Mouse (Mus musculus): ENCODE data around the gene Cyp4f39.
A peak's percentile ranks its signal among the peaks of the same experiment; 100 is the strongest.

Gene Cyp4f39

DNA sequence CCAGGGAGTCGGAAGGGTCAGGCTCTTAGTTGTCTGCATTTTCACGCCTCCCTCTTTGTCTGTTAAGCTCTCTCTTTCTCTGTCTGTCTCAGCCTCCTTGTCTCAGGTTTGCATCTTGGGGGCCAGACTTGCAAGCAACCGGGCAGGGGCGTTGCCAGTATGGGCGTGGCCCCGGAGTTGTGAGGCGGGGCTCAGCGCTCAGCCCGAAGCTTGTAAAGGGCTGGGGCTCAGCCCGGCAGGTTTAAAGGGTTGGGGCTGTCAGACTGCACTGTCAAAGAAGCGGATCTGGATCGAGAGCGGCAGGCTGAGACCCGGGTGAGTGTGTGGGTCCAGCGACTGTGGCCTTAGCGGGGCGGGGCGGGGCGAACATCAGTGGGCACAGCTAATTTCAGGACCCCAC lies at the start of gene Cyp4f39:
Gene Cyp4f39, plus strand, starts transcription at position 242 of the 400 bp plus-strand sequence.
- DNase-seq (ENCODE audit: low spot score in 2 of 2): no peak

DNA sequence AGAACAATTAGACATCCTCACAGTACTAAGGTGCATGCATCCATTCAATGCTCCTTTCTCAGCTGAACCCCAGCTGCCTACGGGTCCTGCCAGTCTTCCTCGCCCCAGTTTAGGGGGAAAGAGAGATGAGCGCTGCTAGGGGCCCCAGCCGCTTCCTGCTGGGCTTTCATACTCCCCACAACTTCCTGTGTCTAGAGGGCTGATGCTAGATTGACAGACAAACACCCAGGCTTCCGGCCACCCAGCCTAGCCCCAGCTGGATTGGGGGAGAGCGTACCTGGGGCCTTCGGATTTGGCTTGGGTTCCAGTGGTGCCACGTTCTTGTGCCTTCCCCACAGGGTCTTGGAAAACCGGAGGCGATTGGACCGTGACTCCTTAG lies 49.8 kb upstream of the Cyp4f39 start:
- peak; percentile 76 for DNase-seq (ENCODE audit: low spot score in 2 of 2)

DNA sequence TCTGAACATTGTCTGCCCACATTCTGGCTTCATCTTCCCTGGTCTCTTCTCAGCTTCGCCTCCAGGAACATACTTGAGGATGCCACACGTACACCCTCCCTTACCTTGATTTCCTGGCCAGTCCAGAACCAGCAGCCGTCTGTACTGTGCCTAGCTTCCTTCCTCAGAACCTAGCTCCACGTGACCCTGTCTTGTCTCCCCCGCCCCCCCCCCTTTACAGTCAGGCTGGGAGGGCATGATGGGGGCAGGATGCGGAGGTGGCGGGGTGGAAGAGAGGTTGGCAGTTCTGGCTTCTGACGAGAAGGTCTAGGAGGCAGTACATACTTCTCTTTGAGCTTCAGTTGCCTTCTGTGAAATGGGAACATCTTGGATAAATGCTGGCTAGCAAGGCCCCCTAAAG lies 49.1 kb upstream of the Cyp4f39 start, which contains the start of gene Rasal3:
Gene Rasal3, minus strand, starts transcription at position 167 of the 400 bp plus-strand sequence.
- peak; percentile 62 to 67 for DNase-seq (ENCODE audit: low spot score in 2 of 2)

DNA sequence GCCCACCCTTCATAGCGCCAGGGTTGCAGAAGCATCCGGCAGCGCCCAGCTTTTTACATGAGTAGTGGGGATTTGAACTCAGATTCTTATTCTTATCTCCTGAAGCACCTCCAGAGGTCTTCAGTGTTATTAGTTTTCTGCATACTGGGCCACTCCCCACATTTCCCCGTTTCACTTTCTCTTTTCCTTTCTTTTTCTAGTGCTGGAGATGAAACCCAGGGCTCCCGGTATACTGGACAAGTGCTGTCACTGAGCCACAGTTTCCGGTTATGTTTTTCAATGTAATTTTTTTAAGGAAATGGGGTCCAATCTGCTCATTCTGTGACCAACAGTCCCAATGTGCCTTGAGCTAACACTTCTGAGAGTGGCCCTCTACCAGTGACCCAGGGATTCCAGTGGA lies 40.6 kb upstream of the Cyp4f39 start:
- DNase-seq (ENCODE audit: low spot score in 2 of 2): no peak

DNA sequence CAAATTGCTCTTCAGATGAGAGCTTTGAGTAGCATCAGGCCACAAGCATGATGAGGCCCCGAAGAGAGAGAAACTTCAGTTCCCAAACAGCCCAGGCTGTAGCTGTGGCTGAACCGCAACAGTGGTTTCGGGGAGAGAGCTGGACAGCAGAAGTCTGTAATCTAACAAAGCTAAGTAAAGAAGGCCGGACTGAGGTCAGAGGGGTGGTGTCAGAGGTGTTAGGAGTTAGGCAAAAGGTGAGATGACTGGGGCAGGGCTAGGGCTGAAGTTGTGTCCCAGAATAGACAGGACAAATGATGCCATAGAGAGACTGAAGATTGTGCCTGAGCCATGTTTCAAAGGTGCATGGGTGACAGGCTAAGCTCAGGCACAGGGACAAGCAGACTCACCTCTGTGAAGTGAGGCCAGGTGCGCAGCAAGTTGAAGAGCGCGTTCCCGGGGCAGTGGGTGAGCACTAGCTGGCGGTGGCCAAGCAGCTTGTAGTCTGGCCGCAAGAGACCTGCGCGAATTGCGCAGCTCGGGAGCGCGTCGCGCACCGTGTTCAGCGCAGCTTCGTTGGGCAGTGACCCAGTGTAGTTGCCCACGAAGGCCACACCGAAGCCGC lies 37.0 kb upstream of the Cyp4f39 start:
- peak; percentile 32 to 59 for DNase-seq (ENCODE audit: low spot score in 2 of 2)

DNA sequence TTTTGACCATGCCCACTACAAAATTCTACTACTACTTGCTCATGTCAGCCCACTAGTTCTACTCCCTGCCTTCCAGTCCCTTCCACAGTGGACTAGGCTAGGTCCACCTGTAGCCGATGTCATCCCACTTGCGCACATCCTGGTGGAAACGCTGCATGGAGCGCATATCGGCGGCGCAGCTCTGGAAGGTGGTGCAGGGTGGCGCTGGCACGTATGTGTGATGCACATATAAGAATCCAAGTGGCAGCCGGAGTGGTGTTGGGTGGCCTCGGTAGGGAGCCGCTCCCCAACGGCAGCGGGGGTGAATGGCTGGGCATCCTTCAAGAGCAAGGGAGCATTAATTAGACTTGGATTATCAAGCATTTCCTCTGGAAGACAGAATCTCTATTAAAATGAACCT lies 35.8 kb upstream of the Cyp4f39 start:
- no peak for DNase-seq (ENCODE audit: low spot score in 2 of 2)

DNA sequence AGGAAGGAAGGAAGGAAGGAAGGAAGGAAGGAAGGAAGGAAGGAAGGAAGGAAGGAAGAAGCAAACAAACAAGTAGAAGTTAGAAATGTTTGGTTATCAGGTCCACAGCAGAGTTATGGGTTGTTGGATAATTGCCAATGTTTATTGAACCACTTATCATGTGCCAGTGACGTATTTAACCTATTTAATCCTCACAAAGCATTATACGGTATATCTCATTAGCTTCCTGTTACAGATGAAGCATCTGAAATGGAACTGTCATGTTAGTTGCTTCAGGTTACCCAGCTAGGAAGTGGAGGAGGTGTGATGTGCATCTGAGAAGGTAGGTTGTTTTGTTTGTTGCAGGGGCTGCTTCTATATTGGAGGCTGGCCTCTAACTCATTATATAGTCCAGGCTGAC lies 32.5 kb upstream of the Cyp4f39 start:
- DNase-seq (ENCODE audit: low spot score in 2 of 2): no peak

DNA sequence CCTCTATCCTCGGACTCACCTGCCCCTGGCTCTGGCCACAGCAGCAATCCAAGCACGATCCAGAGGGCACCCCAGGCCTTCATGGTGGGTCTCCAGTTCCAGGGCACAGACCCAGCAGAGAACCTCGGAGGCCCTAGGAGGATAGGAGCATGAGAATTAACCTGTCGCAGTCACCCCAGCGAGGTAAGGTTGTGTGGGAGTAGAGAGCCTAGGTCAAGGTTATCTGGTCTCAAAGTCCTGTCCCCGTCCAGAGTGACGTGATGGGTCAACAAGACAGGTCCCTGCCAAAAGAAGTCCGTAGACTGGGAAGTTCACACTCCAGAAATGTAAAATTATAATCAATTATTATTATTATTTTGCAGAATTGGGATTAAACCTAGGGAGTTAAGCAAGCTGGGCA lies 31.7 kb upstream of the Cyp4f39 start:
- no peak for DNase-seq (ENCODE audit: low spot score in 2 of 2)

DNA sequence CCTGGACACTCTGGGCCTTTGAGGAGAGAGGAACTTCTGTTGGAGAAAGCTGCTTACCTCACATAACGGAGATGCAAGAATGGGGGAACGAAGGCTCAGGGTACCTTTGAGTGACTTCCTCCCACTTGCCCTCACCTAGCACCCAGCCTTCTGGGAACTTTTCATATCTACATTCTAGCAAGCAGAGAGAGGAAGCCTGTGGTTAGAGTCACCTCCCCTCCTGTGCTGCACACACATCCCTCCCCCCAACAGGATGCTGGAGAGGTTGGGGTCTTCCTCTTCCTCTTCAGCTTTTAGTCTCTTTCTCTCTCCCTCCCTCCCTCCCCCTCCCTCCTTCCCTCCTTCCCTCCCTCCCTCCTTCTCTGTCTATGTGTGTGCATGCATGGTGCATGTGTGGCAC lies 28.5 kb upstream of the Cyp4f39 start, which contains the start of gene Pglyrp2:
Gene Pglyrp2, minus strand, starts transcription at position 134 of the 400 bp plus-strand sequence.
- peak; percentile 34 to 47 for DNase-seq (ENCODE audit: low spot score in 2 of 2)

DNA sequence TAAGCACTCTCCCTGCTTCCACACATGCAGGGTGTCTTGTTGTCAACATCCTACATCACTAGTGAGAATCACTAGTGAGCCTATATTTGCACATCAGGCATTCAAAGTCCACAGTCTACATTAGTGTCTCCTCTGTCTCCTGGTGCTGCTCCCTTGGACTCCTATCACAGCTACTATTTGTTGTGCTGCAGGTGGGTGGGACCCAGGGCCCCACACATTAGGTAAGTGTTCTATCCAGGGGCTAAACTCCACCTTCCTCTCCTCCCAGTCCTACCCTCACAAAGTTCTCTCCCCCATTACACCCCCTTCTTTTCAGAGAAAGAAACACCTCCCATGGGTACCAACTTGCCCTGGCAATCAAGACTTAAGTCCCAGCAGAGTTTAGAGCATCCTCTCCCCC lies 25.9 kb upstream of the Cyp4f39 start:
- no peak for DNase-seq (ENCODE audit: low spot score in 2 of 2)

DNA sequence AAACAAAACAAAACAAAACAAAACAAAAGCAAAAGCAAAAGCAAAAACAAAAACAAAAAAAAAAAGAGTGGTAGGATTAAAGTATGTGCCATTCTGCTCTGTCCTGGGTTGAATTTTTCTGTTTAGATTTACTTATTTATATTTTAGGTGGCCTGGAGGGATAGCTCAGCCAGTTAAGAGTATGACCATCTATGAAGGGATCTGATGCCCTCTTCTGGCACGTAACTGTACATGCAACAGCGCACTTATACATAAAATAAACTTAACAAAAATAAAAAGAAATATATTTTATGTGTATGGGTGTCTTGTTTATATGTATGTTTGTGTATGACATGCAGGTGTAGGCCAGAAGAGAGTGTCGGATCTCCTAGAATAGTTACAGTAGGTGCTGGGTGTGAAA lies 20.6 kb upstream of the Cyp4f39 start:
- no peak for DNase-seq (ENCODE audit: low spot score in 2 of 2)

DNA sequence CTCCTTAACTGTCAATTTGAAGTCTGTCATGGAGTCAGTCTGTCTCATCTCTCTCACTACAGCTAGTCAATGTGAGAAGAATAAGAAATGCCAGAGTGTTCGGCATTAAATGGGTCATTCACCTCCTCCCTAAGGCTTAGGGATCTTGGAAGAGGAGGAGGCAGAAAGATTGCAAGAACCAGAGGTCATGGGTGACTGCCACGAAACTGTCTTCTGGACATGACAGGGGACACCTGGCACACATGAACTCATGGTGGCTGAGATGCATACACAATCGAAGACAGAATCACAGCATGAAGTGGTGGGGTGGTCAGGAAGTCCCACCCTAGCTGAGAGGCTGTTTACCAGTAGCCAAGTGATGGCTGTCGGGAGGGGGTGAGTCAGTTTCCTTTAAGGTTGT lies 18.2 kb upstream of the Cyp4f39 start:
- DNase-seq (ENCODE audit: low spot score in 2 of 2): no peak

DNA sequence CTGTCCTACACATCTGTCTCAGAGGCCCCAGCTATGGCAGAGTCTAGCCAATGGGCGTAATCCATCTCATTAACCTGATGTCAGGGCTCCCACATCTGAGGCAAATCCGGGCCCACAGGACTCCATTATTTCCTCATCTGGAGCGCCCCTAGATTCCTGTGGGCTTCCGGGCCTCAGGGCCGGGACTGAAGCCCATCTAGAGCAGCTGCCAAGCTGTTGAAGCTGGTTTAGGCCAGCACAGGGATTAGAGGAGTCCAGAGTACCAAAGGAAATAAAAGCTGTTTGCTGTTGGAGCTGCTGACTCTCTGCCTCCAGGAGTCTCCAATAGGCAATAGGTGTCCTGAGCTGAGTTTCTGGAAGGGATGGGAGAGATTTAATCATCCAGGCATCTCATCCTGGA lies 17.4 kb upstream of the Cyp4f39 start:
- no peak for DNase-seq (ENCODE audit: low spot score in 2 of 2)

DNA sequence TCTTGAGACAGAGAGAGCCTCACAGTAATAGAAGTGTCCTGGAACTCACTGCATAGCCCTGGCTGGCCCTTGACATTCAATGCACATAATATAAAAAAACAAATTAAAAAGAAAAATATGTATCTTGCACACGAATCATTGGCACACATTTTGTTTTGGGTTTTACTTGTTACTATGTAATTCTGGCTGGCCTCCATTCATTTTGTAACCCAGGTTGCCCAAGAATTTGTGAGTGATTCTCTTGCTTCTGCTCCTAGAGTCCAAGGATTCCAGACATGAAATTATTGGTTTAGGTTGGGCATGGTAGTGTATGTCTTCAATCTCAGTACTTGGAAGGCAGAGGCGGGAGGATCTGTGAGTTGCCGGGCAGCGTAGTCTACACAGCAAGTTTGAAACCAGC lies 15.4 kb upstream of the Cyp4f39 start:
- no peak for DNase-seq (ENCODE audit: low spot score in 2 of 2)

DNA sequence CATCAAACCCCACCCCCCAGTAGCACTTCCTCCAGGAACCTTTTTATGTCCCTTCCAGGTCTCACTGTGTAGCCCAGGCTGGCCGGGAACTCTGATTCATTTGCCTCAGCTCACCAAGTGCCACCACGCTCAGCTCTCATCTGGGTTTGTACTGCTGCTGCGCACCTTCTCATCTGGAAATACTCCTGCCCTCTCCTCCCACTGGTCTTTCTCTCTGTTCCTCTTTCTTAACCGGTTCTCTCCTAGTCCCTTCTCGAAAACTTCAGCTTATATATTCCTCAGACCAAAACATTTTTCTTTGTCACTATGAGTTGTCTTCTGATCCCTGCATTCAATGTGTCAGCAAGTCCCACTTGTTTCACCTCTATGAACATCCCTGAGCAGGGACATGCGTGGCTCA lies 9.3 kb upstream of the Cyp4f39 start:
- no peak for DNase-seq (ENCODE audit: low spot score in 2 of 2)

DNA sequence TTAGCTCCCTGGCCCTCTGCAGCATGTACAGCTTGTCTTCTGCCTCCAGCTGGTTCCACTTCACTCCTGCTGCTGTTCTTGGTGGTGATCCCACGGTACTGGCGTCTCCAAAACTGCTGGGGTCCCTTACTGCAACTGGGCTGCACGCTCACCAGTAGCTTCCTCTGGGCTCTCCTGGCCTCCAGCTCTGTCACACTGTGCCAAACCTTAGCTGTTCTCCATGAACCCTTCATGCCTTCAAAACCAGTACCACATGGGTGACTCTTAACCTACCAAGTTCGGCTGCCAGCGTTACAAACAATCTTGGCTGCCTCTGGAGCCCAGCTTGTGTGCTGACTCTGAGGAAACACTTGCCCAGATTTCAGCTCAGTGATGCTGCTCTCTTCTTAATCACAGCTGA lies 7.5 kb upstream of the Cyp4f39 start:
- no peak for DNase-seq (ENCODE audit: low spot score in 2 of 2)

DNA sequence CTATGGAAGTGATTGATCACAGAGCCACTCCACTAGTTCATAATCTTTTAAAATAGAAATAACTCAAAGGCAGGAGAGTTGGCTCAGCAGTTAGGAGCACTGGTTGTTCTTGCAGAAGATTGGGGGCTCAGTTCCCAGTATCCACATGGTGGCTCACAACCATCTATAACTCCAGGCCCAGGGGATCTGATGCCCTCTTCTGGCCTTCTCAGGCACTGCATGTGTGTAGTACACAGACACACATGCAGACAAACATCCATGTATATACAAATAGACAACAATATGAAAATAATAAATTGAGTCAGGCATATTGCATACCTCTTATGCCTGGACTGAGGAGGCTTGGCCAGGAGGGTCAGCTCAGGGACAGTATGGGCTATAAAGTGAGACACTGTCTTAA lies 5.3 kb upstream of the Cyp4f39 start:
- DNase-seq (ENCODE audit: low spot score in 2 of 2): no peak

DNA sequence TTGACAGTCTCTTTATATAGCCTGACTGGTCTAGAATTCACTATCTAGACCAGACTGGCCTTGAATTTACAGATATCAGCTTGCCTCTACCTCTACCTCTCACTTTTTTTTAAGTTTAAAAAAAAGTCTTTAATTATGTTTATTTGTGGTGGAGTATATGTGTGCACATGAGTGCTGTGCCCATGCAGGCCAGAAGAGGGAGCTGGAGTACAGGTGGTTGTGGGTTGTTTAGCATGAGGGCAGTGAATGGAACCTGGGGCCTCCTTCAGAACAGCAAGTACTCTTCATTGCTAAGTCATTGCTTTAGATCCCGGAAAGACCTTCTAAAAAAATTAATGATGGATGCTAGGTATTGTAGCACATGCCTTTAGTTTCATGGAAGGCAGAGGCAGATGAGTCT lies 3.5 kb upstream of the Cyp4f39 start:
- DNase-seq (ENCODE audit: low spot score in 2 of 2): no peak

DNA sequence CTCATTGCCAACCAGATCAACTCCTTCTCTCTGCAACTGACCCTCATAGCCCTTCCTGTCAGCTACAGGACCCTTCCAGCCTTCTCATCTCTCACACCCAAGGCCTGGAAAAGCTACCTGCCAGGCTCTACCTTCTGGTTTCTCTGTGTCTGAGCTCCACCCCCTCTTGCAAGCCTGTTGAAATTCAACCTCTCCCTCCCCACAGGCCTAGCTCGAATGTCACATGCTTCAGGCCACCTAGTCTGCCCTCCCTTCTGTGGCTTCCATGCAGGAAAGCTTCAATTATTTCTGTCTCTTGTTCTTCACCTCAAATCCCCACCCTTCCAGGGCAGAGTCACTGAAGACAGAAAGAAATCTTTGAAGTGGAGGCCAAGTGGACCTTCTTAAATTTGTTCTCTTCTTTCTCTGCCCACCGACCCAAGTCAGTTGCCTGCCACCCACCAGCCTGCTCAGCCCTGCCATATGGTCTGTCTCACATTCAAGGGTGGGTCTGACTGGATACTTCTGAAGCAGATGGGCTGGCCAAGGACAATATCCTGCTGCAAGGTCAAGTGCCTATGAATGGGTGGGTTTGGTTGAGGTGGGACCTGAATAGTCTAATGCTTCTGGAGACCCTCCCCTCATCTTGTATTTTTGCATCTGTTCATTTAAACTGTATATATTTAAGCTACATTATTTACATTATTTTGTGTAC lies 1.5 kb upstream of the Cyp4f39 start:
- no peak for DNase-seq (ENCODE audit: low spot score in 2 of 2)

DNA sequence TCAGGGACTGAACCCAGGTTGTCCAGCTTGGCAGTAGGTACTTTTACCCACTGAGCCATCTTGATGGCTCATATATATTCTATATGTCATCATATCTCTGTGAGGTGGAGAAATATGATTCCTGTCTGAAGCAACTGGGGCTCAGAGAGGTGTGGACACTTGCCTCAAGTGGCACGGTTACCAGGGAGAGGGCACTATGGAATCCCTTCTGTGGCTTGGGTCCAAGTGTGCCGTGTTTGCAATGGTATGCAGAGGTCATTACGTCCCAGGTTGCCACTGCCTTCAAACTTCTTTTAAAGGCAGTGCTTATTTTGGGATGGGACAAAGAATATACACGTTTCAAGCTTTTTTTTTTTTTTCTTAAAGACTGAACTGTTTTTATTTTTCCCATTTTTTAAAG lies 1.7 kb downstream of the Cyp4f39 start:
- DNase-seq (ENCODE audit: low spot score in 2 of 2): no peak

DNA sequence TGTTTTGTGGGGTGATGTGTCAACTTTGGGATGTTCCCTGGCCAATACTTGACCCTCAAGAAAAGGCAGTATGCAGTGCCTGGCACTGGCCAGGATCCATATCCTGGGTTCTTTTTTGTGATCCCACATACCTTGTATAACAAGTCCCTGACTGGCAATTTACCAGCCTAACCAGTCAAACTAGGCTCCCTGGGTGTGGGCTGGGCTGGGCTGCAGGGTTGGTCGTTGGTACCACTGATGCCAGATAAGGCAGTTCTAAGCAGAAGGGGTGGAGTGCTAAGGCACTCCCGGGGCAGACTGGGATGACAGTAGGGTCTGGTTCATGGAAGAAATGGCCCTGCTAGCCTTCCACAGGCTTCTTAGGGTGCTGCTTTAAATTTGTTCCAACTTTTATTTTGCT lies 2.5 kb downstream of the Cyp4f39 start:
- DNase-seq (ENCODE audit: low spot score in 2 of 2): no peak

DNA sequence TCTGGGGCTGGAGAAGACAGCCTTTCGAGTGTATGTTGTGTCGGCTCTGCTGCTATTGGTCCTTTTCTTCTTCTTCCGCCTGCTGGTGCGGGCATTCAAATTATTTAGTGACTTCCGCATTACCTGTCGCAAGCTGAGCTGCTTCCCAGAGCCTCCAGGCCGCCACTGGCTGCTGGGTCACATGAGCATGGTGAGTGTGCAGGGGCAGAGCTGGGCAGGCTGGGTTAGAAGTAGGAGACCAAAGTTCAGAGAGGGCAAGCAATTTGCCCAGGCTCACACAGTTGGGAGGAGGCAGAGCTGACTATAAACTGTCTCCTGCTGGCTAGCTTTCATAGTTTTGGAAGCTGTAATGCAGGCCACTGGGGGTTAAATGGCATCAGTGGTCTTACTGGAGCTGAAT lies 16.0 kb downstream of the Cyp4f39 start:
- DNase-seq (ENCODE audit: low spot score in 2 of 2): no peak

DNA sequence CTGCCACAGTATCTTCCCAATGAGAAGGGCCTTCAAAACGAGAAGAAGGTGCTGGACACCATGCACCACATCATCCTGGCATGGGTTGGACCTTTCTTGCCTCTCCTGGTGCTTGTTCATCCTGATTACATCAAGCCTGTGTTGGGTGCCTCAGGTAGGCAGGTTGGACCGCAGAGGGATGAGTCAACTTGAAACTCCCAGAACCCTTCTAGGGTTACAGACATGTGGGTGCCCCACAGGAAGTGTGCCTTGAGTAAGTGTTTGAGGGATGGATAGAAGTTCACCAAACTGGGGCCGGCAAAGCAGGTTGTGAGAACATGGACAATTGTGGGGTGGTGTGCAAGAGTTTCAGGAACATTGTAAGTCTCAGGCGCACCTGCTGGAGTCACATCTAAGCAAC lies 18.3 kb downstream of the Cyp4f39 start:
- no peak for DNase-seq (ENCODE audit: low spot score in 2 of 2)

DNA sequence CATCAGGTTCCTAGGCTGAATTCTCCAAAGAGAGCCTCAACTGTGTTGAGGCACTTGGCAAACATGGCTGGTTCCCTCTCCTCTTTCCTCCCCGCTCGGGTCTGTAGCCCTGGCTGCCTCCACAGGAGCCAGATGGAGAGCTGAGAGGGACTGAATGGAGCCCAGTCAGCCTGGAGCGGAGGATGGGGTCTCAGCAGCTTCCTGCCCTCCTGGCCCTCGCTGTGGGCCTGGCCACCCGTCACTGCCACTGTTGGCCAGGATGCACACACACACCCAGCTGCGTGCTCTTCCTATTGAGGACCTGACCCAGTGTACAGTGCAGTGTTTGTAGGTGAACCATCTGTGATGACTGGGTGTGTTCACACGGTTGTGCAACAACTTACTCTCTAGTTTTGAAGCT lies 19.7 kb downstream of the Cyp4f39 start:
- DNase-seq (ENCODE audit: low spot score in 2 of 2): no peak
